Comparison of ENCODE assay signal across 8 mouse cellular contexts in the genomic region with DNA sequence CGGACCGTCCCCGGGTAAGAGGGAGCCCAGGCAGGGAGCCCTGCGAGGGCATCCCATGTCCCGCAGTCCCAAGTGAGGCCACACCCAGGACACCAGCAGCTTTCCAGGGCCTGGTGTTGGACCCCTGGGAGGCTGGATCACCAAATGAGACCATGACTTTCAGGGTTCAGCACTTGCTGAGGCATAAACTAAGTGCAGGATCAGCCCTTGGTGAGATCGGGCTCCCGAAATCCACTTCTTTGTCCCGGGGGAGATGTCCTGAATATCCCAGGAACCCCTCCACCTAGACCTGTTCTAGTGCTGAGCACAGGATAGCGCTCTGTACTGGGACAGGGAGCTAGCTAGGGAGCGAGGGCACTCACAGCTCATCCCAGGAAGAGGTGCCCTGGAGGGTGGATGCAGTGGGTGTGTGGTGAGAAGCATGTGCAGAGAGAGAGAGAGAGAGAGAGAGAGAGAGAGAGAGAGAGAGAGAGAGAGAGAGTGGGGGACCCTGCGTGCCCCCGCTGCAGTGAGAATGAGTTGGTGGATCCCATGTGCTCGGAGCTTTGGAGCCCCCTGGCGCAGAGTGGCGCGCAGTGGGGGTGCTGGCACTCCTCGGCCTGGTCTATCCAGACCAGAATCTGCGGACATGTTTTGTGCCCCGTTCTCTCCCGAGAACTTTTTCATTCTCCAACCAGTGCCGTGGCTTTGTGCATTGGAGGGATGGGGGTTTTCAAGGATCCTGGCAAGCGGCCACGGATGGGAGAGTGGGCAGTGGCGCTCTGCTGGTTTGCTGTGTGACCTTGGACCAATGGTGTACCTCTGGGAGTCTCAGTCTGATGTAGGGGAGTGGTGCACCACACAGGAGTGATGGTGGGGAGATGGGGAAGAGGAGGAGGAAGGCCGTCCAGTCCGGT.
DNase-seq lines count a peak whose midpoint lies in the region; ATAC-seq and TF ChIP-seq lines count a peak whose summit lies in the region.

No protein-coding gene starts in this region.

- H3K27me3 ChIP-seq in lung, embryonic 14.5 days (ENCODE audit: insufficient read depth, low read length), result peaks cover 45% of the 10 kb centered on the region
- H3K27me3 ChIP-seq in neural tube, embryonic 13.5 days, result peaks cover 52% of the 10 kb centered on the region

- DNase-seq in lung, embryonic 14.5 days, result peak; percentile 20
- no peak for DNase-seq in lung, postnatal 25 days (ENCODE audit: low spot score)
- DNase-seq in induced T-regulatory cell, adult 2 months (ENCODE audit: low read depth), result peak; percentile 6
- DNase-seq in left cerebral cortex, postnatal 36 days (ENCODE audit: low spot score in 2 of 2), result no peak
- DNase-seq in thymus, postnatal 14 days, result no peak

- intact Hi-C loops in left cerebral cortex, postnatal 36 days (cut with DNase I), result no loop called here

- no peak for TF ChIP-seq POLR2A in cortical plate, adult 2 months (IDR thresholded peaks at IDR 0.05; ENCODE audit: extremely low read depth, insufficient read depth, low read length)

- H3K4me3 ChIP-seq in lung, embryonic 14.5 days (ENCODE audit: low read depth, low read length), result peak overlapping the region; percentile 47
- H3K4me3 ChIP-seq in cortical plate, adult 2 months (ENCODE audit: insufficient read depth, low read length), result peak overlapping the region; percentile 41
- peak overlapping the region; percentile 53 for H3K4me3 ChIP-seq in neural tube, embryonic 13.5 days

- H3K27ac ChIP-seq in lung, embryonic 14.5 days (ENCODE audit: low read depth), result no peak overlapping the region
- no peak overlapping the region for H3K27ac ChIP-seq in cortical plate, adult 2 months (ENCODE audit: insufficient read depth, low read length)
- H3K27ac ChIP-seq in neural tube, embryonic 13.5 days (replicated peaks), result no peak overlapping the region

- H3K36me3 ChIP-seq in lung, embryonic 14.5 days (ENCODE audit: insufficient read depth), result no peaks in the 10 kb centered on the region
- H3K36me3 ChIP-seq in neural tube, embryonic 13.5 days, result no peaks in the 10 kb centered on the region

- peak overlapping the region; percentile 97 for H3K4me2 ChIP-seq in lung, embryonic 14.5 days
- peak overlapping the region; percentile 97 for H3K4me2 ChIP-seq in neural tube, embryonic 13.5 days

- peak overlapping the region; percentile 35 for H3K9ac ChIP-seq in lung, embryonic 14.5 days
- H3K9ac ChIP-seq in neural tube, embryonic 13.5 days, result peak overlapping the region; percentile 76

- no peaks in the 10 kb centered on the region; the same call in 1 of the 2 replicates for H3K4me1 ChIP-seq in lung, embryonic 14.5 days (ENCODE audit: insufficient read depth)
- H3K4me1 ChIP-seq in cortical plate, adult 2 months (ENCODE audit: control insufficient read depth, insufficient read depth, low read length), result no peaks in the 10 kb centered on the region
- peaks cover 63% of the 10 kb centered on the region for H3K4me1 ChIP-seq in neural tube, embryonic 13.5 days (replicated peaks)

- peak; percentile 21 for TF ChIP-seq CTCF in lung, embryonic 14.5 days (IDR thresholded peaks at IDR 0.05; ENCODE audit: low read depth)
- TF ChIP-seq CTCF in cortical plate, adult 2 months (IDR thresholded peaks at IDR 0.05; ENCODE audit: extremely low read depth, insufficient read depth, low read length), result no peak

- 0 out of 2 replicates have a peak, but pooled peaks have one; percentile 9 for ATAC-seq in lung, embryonic 14.5 days (ENCODE audit: insufficient read depth)
- peak; percentile 32; the same call in 1 of the 2 replicates for ATAC-seq in neural tube, embryonic 13.5 days (ENCODE audit: low read depth)
- ATAC-seq in erythroblast, adult 5-6 weeks (replicated peaks; ENCODE audit: low FRiP score, poor library complexity, severe bottlenecking), result no peak

- H3K9me3 ChIP-seq in lung, embryonic 14.5 days (ENCODE audit: low read depth, low read length), result no peaks in the 10 kb centered on the region
- H3K9me3 ChIP-seq in neural tube, embryonic 13.5 days, result no peaks in the 10 kb centered on the region

- WGBS in lung, embryonic 14.5 days, result 22% methylated on average over 26 of the region's 26 CpGs
- WGBS in neural tube, embryonic 13.5 days, result 10% methylated on average over 26 of the region's 26 CpGs

Comparison
In these comparisons a context has a peak if more than half of its experiments do, and no peak if none do; other contexts are left out.
1. DNase-seq: peak in lung, embryonic 14.5 days (single experiment) and induced T-regulatory cell, adult 2 months (single experiment); none in lung, postnatal 25 days (single experiment), left cerebral cortex, postnatal 36 days (0 of 2) and thymus, postnatal 14 days (single experiment).
2. Peak in every context shown above with its lines, with median percentiles within 50 percentile points of each other: H3K4me3 ChIP-seq.